ENCODE assay signal across 9 mouse cellular contexts in genomic region chr7:122065656-122066055, GRCm38 (mm10). TPM values are rescaled to one million over a fixed set of nuclear protein-coding genes. Genes with fewer than 3 reads are reported as not detected.
A peak's percentile ranks its signal among the peaks of the same experiment; 100 is the strongest.
DNase-seq lines count a peak whose midpoint lies in the region; ATAC-seq and TF ChIP-seq lines count a peak whose summit lies in the region.
"Had no signal": no experiment of that assay in that cellular context is flagged by ENCODE, and none has a peak within 500 bp of the region (broad histone marks: within the 10 kb centered on the region; RNA-seq: fewer than 3 reads in every experiment).

No protein-coding gene starts in this region.

- no peak for TF ChIP-seq POLR2A in lung, adult 2 months (IDR thresholded peaks at IDR 0.05; ENCODE audit: borderline replicate concordance, extremely low read depth, low read depth, low read length)

- no peak for ATAC-seq in lung, embryonic 14.5 days (ENCODE audit: insufficient read depth)
- ATAC-seq in embryonic facial prominence, embryonic 14.5 days (ENCODE audit: low read depth) = no peak
- no peak for ATAC-seq in intestine, embryonic 15.5 days
- ATAC-seq in midbrain, embryonic 16.5 days = no peak

- no peak for DNase-seq in lung, embryonic 14.5 days
- no peak for DNase-seq in lung, adult 2 months
- DNase-seq in embryonic facial prominence, embryonic 14.5 days (ENCODE audit: low spot score) = no peak
- DNase-seq in cerebellum, postnatal 10 days = no peak
- DNase-seq in adrenal gland, postnatal 10 days = no peak
- no peak for DNase-seq in thymus, postnatal 0 days (ENCODE audit: low spot score)
- DNase-seq: layer of hippocampus, adult 9-11 months had no signal

- H3K4me2 ChIP-seq in lung, embryonic 14.5 days = peak overlapping the region; percentile 91
- H3K4me2 ChIP-seq in embryonic facial prominence, embryonic 14.5 days (ENCODE audit: low read depth, low read length) = peak overlapping the region; percentile 69
- peak overlapping the region; percentile 77 for H3K4me2 ChIP-seq in intestine, embryonic 15.5 days (replicated peaks)
- H3K4me2 ChIP-seq in midbrain, embryonic 16.5 days (ENCODE audit: low read length) = no peak overlapping the region

- H3K9ac ChIP-seq in lung, embryonic 14.5 days = peak overlapping the region; percentile 93; the same call in 1 of the 2 replicates
- peak overlapping the region; percentile 97; the same call in 1 of the 2 replicates for H3K9ac ChIP-seq in embryonic facial prominence, embryonic 14.5 days (ENCODE audit: low read depth, low read length)
- no peak overlapping the region for H3K9ac ChIP-seq in intestine, embryonic 15.5 days
- H3K9ac ChIP-seq in midbrain, embryonic 16.5 days (ENCODE audit: low read depth, low read length) = 0 out of 2 replicates have a peak overlapping the region, but pooled peaks have one; percentile 93

- 0 out of 2 replicates have a peak, but pooled peaks cover 4% of the 10 kb centered on the region for H3K4me1 ChIP-seq in lung, embryonic 14.5 days (ENCODE audit: insufficient read depth)
- H3K4me1 ChIP-seq in lung, adult 2 months (ENCODE audit: control insufficient read depth, insufficient read depth, low read length) = peaks cover 8% of the 10 kb centered on the region
- H3K4me1 ChIP-seq in embryonic facial prominence, embryonic 14.5 days (ENCODE audit: control insufficient read depth, insufficient read depth, low read length) = peaks cover 19% of the 10 kb centered on the region
- peaks cover 16% of the 10 kb centered on the region for H3K4me1 ChIP-seq in intestine, embryonic 15.5 days (replicated peaks)
- H3K4me1 ChIP-seq in midbrain, embryonic 16.5 days (ENCODE audit: control insufficient read depth, insufficient read depth, low read length) = peaks cover 26% of the 10 kb centered on the region

- WGBS in lung, embryonic 14.5 days = 51% methylated on average over 1 of the region's 1 CpGs
- WGBS in lung, adult 2 months = 47% methylated on average over 1 of the region's 1 CpGs
- 62% methylated on average over 1 of the region's 1 CpGs for WGBS in embryonic facial prominence, embryonic 14.5 days
- 47% methylated on average over 1 of the region's 1 CpGs for WGBS in intestine, embryonic 15.5 days
- 85% methylated on average over 1 of the region's 1 CpGs for WGBS in midbrain, embryonic 16.5 days

- no peak for TF ChIP-seq CTCF in lung, embryonic 14.5 days (IDR thresholded peaks at IDR 0.05; ENCODE audit: low read depth)
- TF ChIP-seq CTCF in lung, adult 2 months (IDR thresholded peaks at IDR 0.05; ENCODE audit: insufficient read depth, low read length) = no peak

- no peaks in the 10 kb centered on the region for H3K9me3 ChIP-seq in lung, embryonic 14.5 days (ENCODE audit: low read depth, low read length)
- no peaks in the 10 kb centered on the region for H3K9me3 ChIP-seq in embryonic facial prominence, embryonic 14.5 days (ENCODE audit: control insufficient read depth, low read length)
- no peaks in the 10 kb centered on the region for H3K9me3 ChIP-seq in intestine, embryonic 15.5 days
- no peaks in the 10 kb centered on the region for H3K9me3 ChIP-seq in midbrain, embryonic 16.5 days (replicated peaks; ENCODE audit: control insufficient read depth, low read length, poor library complexity, severe bottlenecking)

- H3K36me3 ChIP-seq in lung, embryonic 14.5 days (ENCODE audit: insufficient read depth) = peaks cover 38% of the 10 kb centered on the region
- peaks cover 37% of the 10 kb centered on the region for H3K36me3 ChIP-seq in embryonic facial prominence, embryonic 14.5 days (ENCODE audit: control insufficient read depth, insufficient read depth, low read length)
- H3K36me3 ChIP-seq in intestine, embryonic 15.5 days = peaks cover 8% of the 10 kb centered on the region; the same call in 1 of the 2 replicates
- no peaks in the 10 kb centered on the region for H3K36me3 ChIP-seq in midbrain, embryonic 16.5 days (ENCODE audit: control insufficient read depth, insufficient read depth, low read length)

- peak overlapping the region; percentile 100; the same call in 1 of the 2 replicates for H3K4me3 ChIP-seq in lung, embryonic 14.5 days (ENCODE audit: low read depth, low read length)
- no peak overlapping the region for H3K4me3 ChIP-seq in lung, adult 2 months (replicated peaks; ENCODE audit: extremely low read depth, low read depth, low read length)
- H3K4me3 ChIP-seq in embryonic facial prominence, embryonic 14.5 days (ENCODE audit: low read depth, low read length) = peak overlapping the region; percentile 100
- peak overlapping the region; percentile 100; the same call in 1 of the 2 replicates for H3K4me3 ChIP-seq in intestine, embryonic 15.5 days (replicated peaks)
- no peak overlapping the region for H3K4me3 ChIP-seq in midbrain, embryonic 16.5 days (ENCODE audit: low read depth, low read length)

- H3K27me3 ChIP-seq in lung, embryonic 14.5 days (ENCODE audit: insufficient read depth, low read length) = no peaks in the 10 kb centered on the region
- no peaks in the 10 kb centered on the region for H3K27me3 ChIP-seq in embryonic facial prominence, embryonic 14.5 days (replicated peaks; ENCODE audit: control insufficient read depth, insufficient read depth, low read length)
- H3K27me3 ChIP-seq in intestine, embryonic 15.5 days (replicated peaks) = no peaks in the 10 kb centered on the region
- no peaks in the 10 kb centered on the region for H3K27me3 ChIP-seq in midbrain, embryonic 16.5 days (ENCODE audit: control insufficient read depth, insufficient read depth, low read depth, low read length)

- peak overlapping the region; percentile 94; the same call in 1 of the 2 replicates for H3K27ac ChIP-seq in lung, embryonic 14.5 days (ENCODE audit: low read depth)
- H3K27ac ChIP-seq in embryonic facial prominence, embryonic 14.5 days (replicated peaks; ENCODE audit: low read depth, low read length) = no peak overlapping the region
- no peak overlapping the region for H3K27ac ChIP-seq in intestine, embryonic 15.5 days
- H3K27ac ChIP-seq in midbrain, embryonic 16.5 days (ENCODE audit: low read length) = no peak overlapping the region

RNA-seq across cellular contexts. Expression of gene Ubfd1, which starts 1.3 kb away (rescaled TPM):
- polyA plus RNA-seq in lung, embryonic 14.5 days (2014; fragmentation: Nextera tagmentation; extraction: Ambion mirVana) = 80.8 and 83.1 TPM in 2 replicates
- polyA plus RNA-seq in lung, adult 2 months (2012; rRNA removed) = 17.5 and 21.1 TPM in 2 replicates
- 90.2 and 91.6 TPM in 2 replicates for polyA plus RNA-seq in embryonic facial prominence, embryonic 14.5 days (2014; fragmentation: Nextera tagmentation; extraction: Ambion mirVana)
- polyA plus RNA-seq in intestine, embryonic 15.5 days (2015; fragmentation: Nextera tagmentation; extraction: Ambion mirVana) = 55.2 and 58.7 TPM in 2 replicates
- 75.7 and 81.6 TPM in 2 replicates for polyA plus RNA-seq in midbrain, embryonic 16.5 days (2015; fragmentation: Nextera tagmentation; extraction: Ambion mirVana)
- 10 to 100 TPM; 41.5 to 43.0 TPM for total RNA-seq in adrenal gland, postnatal 10 days (2021)
- polyA plus RNA-seq in thymus, postnatal 0 days (2015; fragmentation: Nextera tagmentation; extraction: Ambion mirVana) = 37.5 and 39.5 TPM in 2 replicates

RNA-seq across cellular contexts. Expression of gene Ears2, which starts 1.4 kb away (rescaled TPM):
- polyA plus RNA-seq in lung, embryonic 14.5 days (2014; fragmentation: Nextera tagmentation; extraction: Ambion mirVana) = 16.5 and 17.5 TPM in 2 replicates
- 5.1 and 6.0 TPM in 2 replicates for polyA plus RNA-seq in lung, adult 2 months (2012; rRNA removed)
- polyA plus RNA-seq in embryonic facial prominence, embryonic 14.5 days (2014; fragmentation: Nextera tagmentation; extraction: Ambion mirVana) = 17.3 and 19.0 TPM in 2 replicates
- polyA plus RNA-seq in intestine, embryonic 15.5 days (2015; fragmentation: Nextera tagmentation; extraction: Ambion mirVana) = 21.4 and 22.3 TPM in 2 replicates
- 8.9 and 9.4 TPM in 2 replicates for polyA plus RNA-seq in midbrain, embryonic 16.5 days (2015; fragmentation: Nextera tagmentation; extraction: Ambion mirVana)
- 10 to 100 TPM; 19.3 to 21.7 TPM for total RNA-seq in adrenal gland, postnatal 10 days (2021)
- polyA plus RNA-seq in thymus, postnatal 0 days (2015; fragmentation: Nextera tagmentation; extraction: Ambion mirVana) = 8.9 and 9.2 TPM in 2 replicates

RNA-seq across cellular contexts. Expression of gene Ndufab1, which starts 36.0 kb away (rescaled TPM):
- 620 and 633 TPM in 2 replicates for polyA plus RNA-seq in lung, embryonic 14.5 days (2014; fragmentation: Nextera tagmentation; extraction: Ambion mirVana)
- polyA plus RNA-seq in lung, adult 2 months (2012; rRNA removed) = 150 and 268 TPM in 2 replicates
- polyA plus RNA-seq in embryonic facial prominence, embryonic 14.5 days (2014; fragmentation: Nextera tagmentation; extraction: Ambion mirVana) = 559 and 632 TPM in 2 replicates
- 907 and 931 TPM in 2 replicates for polyA plus RNA-seq in intestine, embryonic 15.5 days (2015; fragmentation: Nextera tagmentation; extraction: Ambion mirVana)
- polyA plus RNA-seq in midbrain, embryonic 16.5 days (2015; fragmentation: Nextera tagmentation; extraction: Ambion mirVana) = 582 and 601 TPM in 2 replicates
- total RNA-seq in adrenal gland, postnatal 10 days (2021) = 1,000 to 10,000 TPM in 1 of 2 experiments, 100 to 1,000 TPM in 1; 951 to 1,021 TPM
- polyA plus RNA-seq in thymus, postnatal 0 days (2015; fragmentation: Nextera tagmentation; extraction: Ambion mirVana) = 641 and 688 TPM in 2 replicates

RNA-seq across cellular contexts. Expression of gene Gga2, which starts 44.6 kb away (rescaled TPM):
- polyA plus RNA-seq in lung, embryonic 14.5 days (2014; fragmentation: Nextera tagmentation; extraction: Ambion mirVana) = 73.2 and 76.8 TPM in 2 replicates
- 26.2 and 35.3 TPM in 2 replicates for polyA plus RNA-seq in lung, adult 2 months (2012; rRNA removed)
- 75.8 and 86.4 TPM in 2 replicates for polyA plus RNA-seq in embryonic facial prominence, embryonic 14.5 days (2014; fragmentation: Nextera tagmentation; extraction: Ambion mirVana)
- 121 and 123 TPM in 2 replicates for polyA plus RNA-seq in intestine, embryonic 15.5 days (2015; fragmentation: Nextera tagmentation; extraction: Ambion mirVana)
- 50.5 and 58.6 TPM in 2 replicates for polyA plus RNA-seq in midbrain, embryonic 16.5 days (2015; fragmentation: Nextera tagmentation; extraction: Ambion mirVana)
- 10 to 100 TPM; 21.4 to 28.1 TPM for total RNA-seq in adrenal gland, postnatal 10 days (2021)
- polyA plus RNA-seq in thymus, postnatal 0 days (2015; fragmentation: Nextera tagmentation; extraction: Ambion mirVana) = 27.0 and 27.9 TPM in 2 replicates

Comparison
In these comparisons a context has a peak if more than half of its experiments do, and no peak if none do; other contexts are left out.
1. H3K4me3 ChIP-seq: peak in lung, embryonic 14.5 days (single experiment), embryonic facial prominence, embryonic 14.5 days (single experiment) and intestine, embryonic 15.5 days (single experiment); none in lung, adult 2 months (single experiment) and midbrain, embryonic 16.5 days (single experiment).